Mouse (Mus musculus) kidney, embryonic 14.5 days (tissue): ENCODE data around the gene Slc16a8. TPM values are rescaled to one million over a fixed set of nuclear protein-coding genes. Genes with fewer than 3 reads are reported as not detected.

Source experiments
- ATAC-seq: fragments of 200-750 bp; cut with Nextera tagmentation; 2 replicates; pipeline ENCODE4 v1.8.0; 2017; ENCODE audit warnings: moderate number of reproducible peaks, mild to moderate bottlenecking, moderate TSS enrichment, moderate library complexity; ENCODE audit not compliant: low FRiP score, low TSS enrichment
- H3K27ac ChIP-seq: fragments of 300-500 bp; sonication (generic); 2 replicates; pipeline ENCODE4 v1.5.1; 2014; ENCODE audit warnings: low read depth, mild to moderate bottlenecking, low read length, moderate library complexity, mixed read lengths
- H3K27me3 ChIP-seq: fragments of 300-500 bp; sonication (generic); 2 replicates; pipeline ENCODE4 v1.6.1; 2014; ENCODE audit warnings: mild to moderate bottlenecking, low read length; ENCODE audit not compliant: control insufficient read depth, insufficient read depth
- H3K36me3 ChIP-seq: fragments of 300-500 bp; sonication (generic); 2 replicates; pipeline ENCODE4 v1.6.1; 2014; ENCODE audit warnings: low read length, mixed read lengths; ENCODE audit not compliant: control insufficient read depth, insufficient read depth
- H3K4me1 ChIP-seq: fragments of 300-500 bp; sonication (generic); 2 replicates; pipeline ENCODE4 v1.6.1; 2014; ENCODE audit warnings: low read length, mixed read lengths; ENCODE audit not compliant: control insufficient read depth, insufficient read depth
- H3K4me2 ChIP-seq: fragments of 300-500 bp; sonication (generic); replicated peaks from 2 replicates; pipeline ENCODE4 v1.6.1; 2014; ENCODE audit warnings: low read depth, mild to moderate bottlenecking, low read length
- H3K4me3 ChIP-seq: fragments of 300-500 bp; sonication (generic); 2 replicates; pipeline ENCODE4 v1.5.1; 2014; ENCODE audit warnings: mild to moderate bottlenecking, low read length
- H3K9ac ChIP-seq: fragments of 300-500 bp; sonication (generic); 2 replicates; pipeline ENCODE4 v1.6.1; 2014; ENCODE audit warnings: low read depth, mild to moderate bottlenecking, low read length, moderate library complexity
- H3K9me3 ChIP-seq: fragments of 300-500 bp; sonication (generic); 2 replicates; pipeline ENCODE4 v1.6.1; 2016; ENCODE audit warnings: low read length; ENCODE audit not compliant: control insufficient read depth
- WGBS: fragments of 180-500 bp; shearing (Covaris S2); extraction: QIAGEN DNeasy Blood & Tissue Kit; methylation state at CpG from one replicate; pipeline ENCODE4 v1.1.7; 2014; 5-methylcytosine and 5-hydroxymethylcytosine counted together
- polyA plus RNA-seq: library from polyadenylated mRNA; unstranded; fragments of >200 nt; fragmentation: Nextera tagmentation; extraction: Ambion mirVana; gene quantifications from 2 replicates; pipeline ENCODE4 v1.2.1, GENCODE M21; 2014

Slc16a8 gene
- polyA plus RNA-seq, 1 experiment from 2014 or later = 0.39 TPM

- H3K9ac ChIP-seq = peak overlapping the region; percentile 28; the same call in 1 of the 2 replicates
- H3K4me2 ChIP-seq = no peak overlapping the region
- 18% methylated on average over 13 of the region's 13 CpGs for WGBS
- no peaks in the 10 kb centered on the region for H3K36me3 ChIP-seq
- H3K4me1 ChIP-seq = peaks cover 3% of the 10 kb centered on the region
- no peaks in the 10 kb centered on the region for H3K27me3 ChIP-seq
- ATAC-seq = 0 out of 2 replicates have a peak, but pooled peaks have one; percentile 38
- no peaks in the 10 kb centered on the region for H3K9me3 ChIP-seq
- no peak overlapping the region for H3K4me3 ChIP-seq
- no peak overlapping the region for H3K27ac ChIP-seq
These were observed 52.9 kb downstream of the Slc16a8 start for GRCm38 (mm10) chr15:79201491-79202150.

Other genes starting within 250 kb of the Slc16a8 start
- gene H1f0, start 226.3 kb downstream of the Slc16a8 start, polyA plus RNA-seq = 137 and 306 TPM in 2 replicates
- gene Galr3, start 212.9 kb downstream of the Slc16a8 start, polyA plus RNA-seq = 0.28 TPM in 1 of 2 replicates, not detected in the other
- 48.6 and 54.2 TPM in 2 replicates for gene Ankrd54, start 191.9 kb downstream of the Slc16a8 start, polyA plus RNA-seq
- 207 and 265 TPM in 2 replicates for gene Eif3l, start 179.6 kb downstream of the Slc16a8 start, polyA plus RNA-seq
- 6.5 and 7.2 TPM in 2 replicates for gene Micall1, start 145.9 kb downstream of the Slc16a8 start, polyA plus RNA-seq
- 352 and 434 TPM in 2 replicates for gene Polr2f, start 113.8 kb downstream of the Slc16a8 start, polyA plus RNA-seq
- gene 1700088E04Rik, start 113.5 kb downstream of the Slc16a8 start, polyA plus RNA-seq = 7.1 and 8.8 TPM in 2 replicates
- gene Sox10, start 89.5 kb downstream of the Slc16a8 start, polyA plus RNA-seq = 0.21 and 0.22 TPM in 2 replicates
- 25.8 and 31.4 TPM in 2 replicates for gene Pick1, start 25.6 kb downstream of the Slc16a8 start, polyA plus RNA-seq
- 0.21 and 0.61 TPM in 2 replicates for gene Gm49486, start 25.4 kb downstream of the Slc16a8 start, polyA plus RNA-seq
- 6.1 and 10.3 TPM in 2 replicates for gene Baiap2l2, start 30.8 kb upstream of the Slc16a8 start, polyA plus RNA-seq
- 10.9 and 17.0 TPM in 2 replicates for gene Pla2g6, start 73.6 kb upstream of the Slc16a8 start, polyA plus RNA-seq
- 3.4 and 3.6 TPM in 2 replicates for gene Maff, start 91.9 kb upstream of the Slc16a8 start, polyA plus RNA-seq
- gene Tmem184b, start 148.8 kb upstream of the Slc16a8 start, polyA plus RNA-seq = 45.8 and 63.1 TPM in 2 replicates
- gene Csnk1e, start 200.8 kb upstream of the Slc16a8 start, polyA plus RNA-seq = 88.8 and 107 TPM in 2 replicates